Mouse (Mus musculus): ENCODE results near the gene Fam20a.

The Fam20a gene

GRCm38 (mm10) chr11:109716981-109717380 lies 5.1 kb downstream of the Fam20a start:
- DNase-seq (ENCODE audit: low read depth, low spot score), result no peak

GRCm38 (mm10) chr11:109715311-109715781 lies 6.7 kb downstream of the Fam20a start:
- no peak for DNase-seq (ENCODE audit: low read depth, low spot score)

- no peak for DNase-seq (ENCODE audit: low read depth, low spot score)
Measured at GRCm38 (mm10) chr11:109714341-109715247, 7.5 kb downstream of the Fam20a start.

GRCm38 (mm10) chr11:109709501-109709900 lies 12.6 kb downstream of the Fam20a start:
- no peak for DNase-seq (ENCODE audit: low read depth, low spot score)

GRCm38 (mm10) chr11:109708786-109709185 lies 13.3 kb downstream of the Fam20a start:
- DNase-seq (ENCODE audit: low read depth, low spot score), result no peak

- no peak for DNase-seq (ENCODE audit: low read depth, low spot score)
Measured at GRCm38 (mm10) chr11:109707442-109707841, 14.6 kb downstream of the Fam20a start.

- DNase-seq (ENCODE audit: low read depth, low spot score), result no peak
Measured at GRCm38 (mm10) chr11:109706586-109706985, 15.5 kb downstream of the Fam20a start.

GRCm38 (mm10) chr11:109706055-109706412 lies 16.0 kb downstream of the Fam20a start:
- DNase-seq (ENCODE audit: low read depth, low spot score), result no peak

- DNase-seq (ENCODE audit: low read depth, low spot score), result no peak
Measured at GRCm38 (mm10) chr11:109705336-109706054, 16.6 kb downstream of the Fam20a start.

- no peak for DNase-seq (ENCODE audit: low read depth, low spot score)
Measured at GRCm38 (mm10) chr11:109704311-109705205, 17.5 kb downstream of the Fam20a start.

GRCm38 (mm10) chr11:109703845-109704244 lies 18.2 kb downstream of the Fam20a start:
- no peak for DNase-seq (ENCODE audit: low read depth, low spot score)

- no peak for DNase-seq (ENCODE audit: low read depth, low spot score)
Measured at GRCm38 (mm10) chr11:109702031-109702815, 19.9 kb downstream of the Fam20a start.

- no peak for DNase-seq (ENCODE audit: low read depth, low spot score)
Measured at GRCm38 (mm10) chr11:109700761-109701160, 21.3 kb downstream of the Fam20a start.

GRCm38 (mm10) chr11:109699784-109700183 lies 22.3 kb downstream of the Fam20a start:
- no peak for DNase-seq (ENCODE audit: low read depth, low spot score)

- no peak for DNase-seq (ENCODE audit: low read depth, low spot score)
Measured at GRCm38 (mm10) chr11:109698740-109699139, 23.3 kb downstream of the Fam20a start.

- no peak for DNase-seq (ENCODE audit: low read depth, low spot score)
Measured at GRCm38 (mm10) chr11:109697089-109697643, 24.9 kb downstream of the Fam20a start.

- no peak for DNase-seq (ENCODE audit: low read depth, low spot score)
Measured at GRCm38 (mm10) chr11:109696519-109696918, 25.6 kb downstream of the Fam20a start.

- DNase-seq (ENCODE audit: low read depth, low spot score), result no peak
Measured at GRCm38 (mm10) chr11:109692737-109693136, 29.3 kb downstream of the Fam20a start.

- no peak for DNase-seq (ENCODE audit: low read depth, low spot score)
Measured at GRCm38 (mm10) chr11:109689539-109689938, 32.5 kb downstream of the Fam20a start.

GRCm38 (mm10) chr11:109682221-109682620 lies 39.9 kb downstream of the Fam20a start:
- no peak for DNase-seq (ENCODE audit: low read depth, low spot score)

Data from embryo, embryonic 11.5 days (tissue).